Mouse (Mus musculus): ENCODE results near the gene Zfp366.
"Not testable (repeated sequence)": the region's sequence is repeated elsewhere in the genome, so short reads cannot be mapped to it uniquely, and the experiment has no call there.

Gene Zfp366

DNA sequence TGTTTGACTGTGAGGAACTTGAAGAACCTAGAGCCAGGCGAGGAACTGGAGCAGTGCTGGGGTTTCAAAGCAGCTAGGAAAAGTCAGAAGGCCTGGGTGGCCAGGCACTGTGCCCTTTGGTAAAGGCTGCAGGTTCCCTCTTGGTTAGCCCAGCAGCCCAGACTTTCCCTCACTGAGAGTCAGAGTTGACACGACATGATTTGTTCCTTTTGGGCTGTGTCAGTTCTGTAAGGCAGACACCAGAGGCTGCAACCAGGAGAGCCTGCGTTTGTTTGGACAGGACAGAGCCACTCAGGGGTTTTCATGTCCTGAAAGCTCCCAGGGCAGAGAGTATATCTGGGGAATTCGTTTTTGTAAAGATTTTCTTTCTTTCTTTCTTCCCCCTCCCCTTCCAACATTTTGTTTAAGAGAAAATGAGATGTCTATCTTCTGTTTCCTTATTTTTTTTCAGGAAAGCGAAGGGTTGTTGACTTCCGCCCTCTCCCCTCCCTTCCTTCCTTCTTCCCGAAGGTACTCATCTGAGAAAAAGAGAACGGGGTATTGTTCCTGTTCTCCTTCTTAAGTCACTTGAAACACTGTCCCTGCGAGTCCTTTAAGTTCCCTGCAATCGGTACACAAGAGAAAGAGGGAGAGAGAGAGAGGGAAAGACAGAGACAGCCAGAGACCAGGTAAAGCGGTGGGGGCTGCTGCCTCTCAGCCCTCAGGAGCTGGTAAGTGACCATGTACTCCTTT lies at the start of gene Zfp366:
Gene Zfp366, plus strand, starts transcription at position 669 of the 732 bp plus-strand sequence.
- ATAC-seq (ENCODE audit: low TSS enrichment) = no peak

DNA sequence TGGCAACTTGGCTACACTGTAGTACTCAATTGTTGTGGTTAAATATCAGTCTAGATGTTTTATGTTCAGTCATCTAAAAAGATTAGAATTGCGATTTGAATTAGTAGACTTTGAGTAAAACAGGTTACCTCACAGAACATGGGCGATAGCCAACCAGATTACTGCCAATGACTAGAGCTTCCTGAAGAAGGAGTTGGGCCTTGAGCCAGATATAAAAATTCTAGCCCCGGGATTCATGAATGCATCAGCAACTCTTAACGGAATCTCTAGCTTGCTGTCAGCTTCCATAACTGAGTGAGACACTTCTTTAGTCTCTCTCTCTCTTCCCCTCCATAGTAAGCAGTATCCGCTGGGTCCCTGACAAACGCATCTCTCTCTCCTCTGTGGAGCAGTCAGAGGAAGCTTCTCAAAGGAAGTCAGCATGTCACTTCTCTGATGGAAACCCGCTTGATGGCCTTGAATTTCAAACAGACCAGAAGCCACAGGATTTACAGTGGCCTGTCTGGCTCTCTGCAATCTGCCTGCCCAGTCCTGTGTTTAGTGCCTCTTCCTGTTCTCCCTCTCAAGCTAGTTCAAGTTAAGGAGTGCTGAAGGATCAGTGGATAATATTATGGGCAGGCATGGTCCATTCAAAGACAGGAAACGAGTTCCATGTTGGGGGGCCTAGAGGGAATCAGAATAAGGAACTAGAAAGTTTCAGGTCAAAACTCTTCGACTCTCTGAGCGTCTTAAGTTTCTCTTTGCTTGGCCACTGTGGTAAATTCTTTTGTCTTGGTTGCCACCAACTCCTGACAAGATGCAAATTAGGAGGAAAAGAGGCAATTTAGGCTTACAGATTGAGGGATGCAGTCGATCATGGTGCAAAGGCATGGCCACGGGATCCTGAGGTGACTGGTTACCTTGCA lies 46.0 kb upstream of the Zfp366 start:
- peak; percentile 38; the same call in 1 of the 2 replicates for ATAC-seq (ENCODE audit: low TSS enrichment)

DNA sequence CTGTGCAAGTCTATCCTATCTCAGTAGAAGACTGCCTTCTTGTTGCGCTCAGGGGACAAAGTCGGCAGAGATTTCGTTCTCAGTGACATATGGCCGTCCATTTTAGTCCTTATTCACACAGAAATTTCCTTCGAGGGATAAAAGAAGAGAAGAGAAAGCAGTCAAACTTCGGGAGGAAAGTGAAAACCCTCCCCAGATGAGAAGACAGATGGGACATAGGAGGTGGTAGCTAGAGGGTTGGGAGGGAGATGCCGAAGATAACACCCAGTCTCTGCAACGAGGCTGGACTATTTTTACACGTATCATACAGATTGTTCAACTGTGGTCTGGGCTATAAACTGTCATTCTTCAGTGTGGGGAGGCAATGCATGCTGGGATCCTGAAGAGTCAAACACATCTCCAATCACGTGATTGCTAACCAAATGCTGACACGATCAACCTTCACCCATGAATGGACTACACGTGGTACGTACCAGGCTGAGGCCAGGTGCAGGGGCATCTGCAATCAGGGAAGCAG lies 38.2 kb upstream of the Zfp366 start:
- peak; percentile 75 for ATAC-seq (ENCODE audit: low TSS enrichment)

DNA sequence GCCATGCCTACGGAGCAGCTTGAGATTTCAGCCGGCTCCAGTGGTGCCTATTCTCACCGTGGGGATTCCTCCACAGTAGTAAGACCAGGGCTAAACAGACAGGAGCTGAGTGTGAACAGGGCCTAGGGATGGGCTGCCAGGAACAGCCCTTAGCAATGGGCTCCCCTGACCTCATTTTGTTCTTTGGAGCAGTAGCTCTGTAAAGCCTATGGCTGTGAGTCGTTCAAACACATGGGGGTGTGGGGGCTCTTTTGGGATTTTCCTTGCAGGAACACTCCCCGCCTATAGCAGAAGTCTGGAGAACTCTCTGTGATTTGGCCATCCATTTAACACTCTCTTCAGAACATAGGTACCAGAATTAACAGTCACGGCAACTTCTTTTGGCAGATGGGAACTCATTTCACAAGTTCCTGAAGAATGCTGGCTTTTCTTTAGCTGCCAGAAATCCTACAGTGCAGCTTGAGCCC lies 36.9 kb upstream of the Zfp366 start:
- peak; percentile 56 for ATAC-seq (ENCODE audit: low TSS enrichment)

DNA sequence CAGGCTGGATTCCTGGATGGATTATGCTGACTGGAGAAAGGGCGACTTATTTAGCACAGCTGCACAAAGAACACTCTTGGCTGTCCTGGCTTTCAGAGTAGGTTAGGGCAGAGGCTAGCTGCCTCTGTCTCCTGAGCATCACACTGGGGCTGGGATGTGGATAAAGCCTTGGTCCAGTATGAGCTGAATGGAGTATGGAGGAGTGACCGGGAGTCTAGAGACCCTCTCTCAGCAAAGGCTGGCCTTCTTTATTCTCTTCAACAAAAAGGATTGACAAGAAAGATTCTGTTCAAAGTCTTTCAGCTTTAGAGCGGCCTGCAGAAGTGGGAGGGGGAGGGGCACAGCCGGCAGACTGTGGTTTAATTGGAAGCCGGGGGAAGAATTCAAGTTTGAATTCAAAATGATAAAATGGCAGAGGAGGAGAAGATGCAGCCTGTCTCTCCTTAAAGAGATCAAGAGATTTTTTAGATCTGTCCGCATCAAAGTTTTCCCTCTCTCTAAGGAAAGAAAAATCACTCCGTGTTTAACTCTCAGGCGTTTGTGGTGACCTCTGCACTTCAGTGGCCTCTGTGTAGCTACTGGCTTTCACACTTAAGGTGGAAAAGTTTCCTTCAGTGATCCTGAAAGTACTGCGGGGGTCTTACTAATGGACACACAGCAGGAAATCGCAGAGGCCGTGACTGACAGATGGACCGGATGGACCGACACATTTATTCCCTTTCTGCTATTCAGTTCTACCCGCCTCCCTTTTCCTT lies 34.9 kb upstream of the Zfp366 start:
- no peak for ATAC-seq (ENCODE audit: low TSS enrichment)

DNA sequence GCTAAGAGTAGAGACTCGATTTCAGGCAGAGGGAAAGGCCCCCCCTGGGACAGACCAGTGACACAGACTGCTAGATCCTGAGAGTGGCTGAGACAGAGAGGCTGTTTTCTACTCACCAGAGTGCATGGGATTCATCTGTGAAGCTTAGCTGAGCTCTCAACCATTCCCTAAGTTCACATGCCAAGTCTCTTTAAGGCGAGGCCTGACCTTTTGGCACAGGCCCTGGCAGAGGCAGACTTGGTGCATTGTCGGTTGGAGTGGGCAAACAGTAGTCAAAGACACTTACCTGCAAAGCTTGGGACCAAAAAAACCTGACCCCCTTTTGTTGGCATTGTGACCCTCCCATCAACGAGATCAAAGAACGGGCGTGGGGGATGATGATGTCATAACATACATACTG lies 34.0 kb upstream of the Zfp366 start:
- ATAC-seq (ENCODE audit: low TSS enrichment) = no peak

DNA sequence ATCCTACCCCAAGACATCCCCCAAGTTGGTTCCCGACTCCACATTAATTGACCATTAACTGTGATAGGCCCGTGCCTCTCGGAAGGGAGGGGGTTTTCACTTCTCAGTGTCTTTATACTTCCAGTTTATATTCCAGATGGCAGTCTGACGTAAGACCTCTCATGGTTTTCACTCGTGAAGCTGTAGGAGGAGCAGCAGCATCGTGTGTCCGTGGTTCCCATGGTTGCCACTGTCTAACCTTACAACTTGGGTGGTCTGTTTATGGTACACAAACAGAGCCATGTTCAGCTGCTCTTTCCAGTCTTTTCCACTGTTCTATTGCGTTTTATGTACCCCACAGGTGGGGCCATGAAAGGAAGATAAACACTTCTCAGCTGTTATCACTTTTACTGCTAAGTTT lies 33.5 kb upstream of the Zfp366 start:
- no peak for ATAC-seq (ENCODE audit: low TSS enrichment)

DNA sequence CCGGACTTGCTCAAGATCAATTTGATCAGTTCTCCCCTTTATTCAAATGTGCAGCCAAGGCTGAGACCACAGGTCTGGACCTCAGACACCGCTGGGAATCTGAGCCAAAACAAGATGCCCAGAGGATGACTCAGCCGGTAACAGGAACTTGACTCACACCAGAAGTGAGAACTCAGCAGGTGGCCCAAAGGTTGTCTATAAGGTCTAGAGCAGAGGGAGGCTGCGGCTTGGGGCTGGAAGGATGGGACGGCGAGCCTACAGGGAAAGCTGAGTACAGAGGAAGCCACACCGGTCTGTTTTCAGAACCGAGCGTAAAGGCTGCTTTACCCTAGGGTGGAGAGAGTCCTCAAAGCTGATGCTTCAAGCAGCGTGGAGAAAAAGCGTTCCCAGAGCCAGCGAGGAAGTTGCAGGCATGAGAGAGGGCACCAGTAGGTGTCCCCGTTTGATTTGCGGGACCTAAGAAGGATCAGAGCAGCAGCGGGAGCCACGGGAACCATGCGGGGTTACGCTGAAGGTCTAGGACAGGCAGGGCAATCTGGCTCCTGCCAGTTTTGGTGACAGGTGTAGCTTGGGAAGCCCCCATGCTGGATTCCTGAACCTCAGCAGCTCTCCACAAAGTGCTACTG lies 32.2 kb upstream of the Zfp366 start:
- ATAC-seq (ENCODE audit: low TSS enrichment) = 0 out of 2 replicates have a peak, but pooled peaks have one; percentile 10

DNA sequence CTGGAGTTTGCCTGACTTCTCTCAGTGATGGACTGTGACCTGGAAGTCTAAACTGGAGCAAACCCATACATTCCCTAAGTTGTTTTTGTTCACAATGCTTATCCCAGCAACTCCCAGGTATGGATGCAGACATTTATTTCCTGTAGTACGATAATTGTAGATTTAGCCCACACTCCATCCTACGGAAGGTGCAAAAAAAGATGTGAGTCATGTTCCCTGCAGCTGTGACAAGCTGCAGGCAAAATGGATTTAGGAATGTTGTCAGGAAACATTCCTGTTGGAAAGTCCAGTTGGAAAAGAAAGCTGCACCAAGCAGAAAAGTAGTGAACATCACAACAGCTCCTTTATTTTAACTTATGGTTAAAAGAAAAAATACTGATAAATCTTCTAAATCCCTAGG lies 26.9 kb upstream of the Zfp366 start:
- peak; percentile 92 for ATAC-seq (ENCODE audit: low TSS enrichment)

DNA sequence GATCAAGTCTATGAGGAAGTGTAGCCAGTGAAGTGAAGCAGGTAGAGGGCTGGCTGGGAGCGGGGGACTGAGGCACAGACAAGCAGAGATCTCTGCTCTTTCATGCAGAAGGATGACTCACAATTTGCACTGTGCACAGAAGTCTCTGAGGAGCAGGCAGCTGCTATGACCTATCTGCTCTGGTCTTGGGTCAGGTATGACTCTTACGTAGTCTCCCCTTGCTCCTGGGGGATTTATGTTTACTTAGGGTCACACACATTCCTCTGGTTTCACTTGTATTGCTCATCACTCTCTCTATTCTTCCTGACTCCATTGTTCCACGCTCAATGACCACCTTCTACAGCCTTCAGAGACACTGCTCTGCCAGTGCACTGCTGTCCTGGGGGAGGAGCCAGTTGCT lies 25.9 kb upstream of the Zfp366 start:
- no peak for ATAC-seq (ENCODE audit: low TSS enrichment)

DNA sequence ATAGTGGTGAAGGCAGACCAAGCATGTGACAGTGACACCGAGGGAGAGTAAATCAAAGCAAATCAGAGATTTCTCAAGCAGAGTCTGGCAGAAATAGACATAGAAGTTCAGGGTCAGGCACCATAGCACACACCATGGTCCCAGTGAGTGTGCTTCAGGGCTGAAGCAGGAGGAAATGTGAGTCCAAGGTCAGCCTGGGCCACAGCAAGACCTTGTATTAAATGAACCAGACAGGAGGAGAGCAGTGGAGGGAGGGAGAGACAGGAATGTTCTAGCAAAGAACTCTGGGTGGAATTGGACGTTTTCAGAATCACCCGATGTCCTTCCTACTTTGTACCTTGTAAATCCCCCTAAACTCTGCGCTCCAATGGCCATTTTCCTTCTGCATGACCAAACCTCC lies 21.6 kb upstream of the Zfp366 start:
- ATAC-seq (ENCODE audit: low TSS enrichment) = no peak

DNA sequence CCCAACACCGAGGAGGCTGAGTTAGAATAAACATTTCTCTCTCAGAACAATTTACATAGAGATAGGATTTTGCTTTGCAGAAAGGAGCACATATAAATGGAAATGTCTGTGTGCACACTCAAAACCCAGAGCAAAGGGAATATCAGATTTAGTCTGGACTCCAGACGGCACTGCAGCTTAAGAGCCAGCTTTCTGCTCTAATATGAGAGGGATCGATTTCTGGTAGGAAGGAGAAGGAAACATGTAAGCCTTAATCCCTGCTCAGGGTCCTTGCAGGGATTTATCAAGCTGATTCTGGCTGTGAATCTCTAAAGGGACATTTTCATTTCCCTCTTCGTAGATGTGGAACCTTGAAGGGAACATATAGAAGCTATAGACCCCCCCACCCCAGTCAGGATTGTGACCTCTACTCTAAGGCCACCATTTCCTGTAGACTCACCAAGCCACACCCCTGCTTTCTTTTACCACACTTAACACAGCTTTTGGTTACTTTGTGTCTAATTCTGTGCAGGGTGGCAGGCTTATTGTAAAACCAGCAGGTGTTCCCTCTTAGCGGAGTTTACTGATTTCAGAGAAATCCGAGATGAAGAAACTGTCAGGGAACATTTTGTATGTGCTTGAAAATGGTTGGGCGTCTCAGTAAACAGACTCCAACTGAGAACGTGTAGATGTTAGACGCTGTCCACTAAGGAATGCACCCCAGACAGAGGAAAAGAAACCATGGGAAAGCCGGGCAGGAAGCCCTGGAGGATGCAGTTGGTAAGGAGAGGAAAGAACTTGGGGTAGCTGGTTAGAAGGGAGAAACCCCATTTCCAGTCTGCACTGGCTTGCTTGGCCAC lies 20.9 kb upstream of the Zfp366 start:
- ATAC-seq (ENCODE audit: low TSS enrichment) = peak; percentile 27; the same call in 1 of the 2 replicates

DNA sequence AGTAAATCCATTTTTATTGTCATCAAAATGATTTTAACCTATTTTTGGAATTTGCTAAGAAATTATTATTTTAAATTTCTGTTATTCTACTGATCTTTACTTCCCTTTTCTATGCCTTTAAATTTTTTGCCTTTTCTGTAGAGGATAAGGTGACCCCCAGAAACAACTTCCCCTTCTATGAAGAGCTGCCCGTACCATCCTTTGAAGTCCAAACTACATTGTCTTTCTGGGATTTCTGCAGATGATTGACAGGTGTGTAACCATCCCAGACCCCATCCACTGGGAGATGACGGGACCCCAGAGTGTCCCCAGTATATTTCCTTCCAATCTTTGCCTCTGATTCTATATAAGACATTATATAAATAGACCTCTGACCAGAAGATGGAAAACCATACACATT lies 20.3 kb upstream of the Zfp366 start:
- ATAC-seq (ENCODE audit: low TSS enrichment) = no peak

DNA sequence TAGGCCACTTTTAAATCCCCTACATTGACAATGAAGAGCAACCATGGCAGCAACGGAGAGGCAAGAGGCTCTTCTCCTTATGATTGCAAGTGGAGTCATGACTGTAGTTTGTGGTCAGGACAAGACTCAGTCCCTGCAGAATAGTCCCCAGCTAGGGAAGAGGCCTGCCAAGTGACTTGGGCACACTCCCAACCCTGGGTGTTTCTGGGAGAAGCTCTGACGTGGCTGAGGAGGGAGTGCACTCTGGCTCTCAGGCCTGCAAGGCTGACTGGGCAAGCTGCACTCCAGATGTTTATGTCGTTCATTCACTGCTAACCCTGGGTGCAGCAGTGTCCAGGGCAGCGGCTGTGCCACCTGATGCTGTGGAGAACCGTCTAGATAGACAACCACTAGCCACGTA lies 15.2 kb upstream of the Zfp366 start:
- ATAC-seq (ENCODE audit: low TSS enrichment) = no peak

DNA sequence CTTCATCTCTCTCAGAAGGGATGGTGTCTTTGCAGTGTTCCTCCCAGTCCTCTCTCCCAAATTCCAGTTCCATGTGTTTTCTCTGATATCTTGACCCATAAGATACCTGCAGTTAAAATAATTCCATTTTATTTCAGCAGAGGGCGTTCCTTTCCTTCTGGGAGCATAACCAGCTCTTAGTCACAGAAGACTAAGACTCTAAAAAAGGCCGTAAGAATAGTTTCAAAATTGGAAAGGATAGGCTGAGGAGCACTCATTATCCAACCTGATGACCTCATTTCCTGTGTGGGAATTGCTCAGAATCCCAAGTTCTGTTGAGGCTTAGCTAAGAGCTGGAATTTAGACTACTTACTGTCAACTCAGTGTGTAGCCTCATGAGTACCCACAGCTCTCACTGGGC lies 14.3 kb upstream of the Zfp366 start:
- ATAC-seq (ENCODE audit: low TSS enrichment) = peak; percentile 92

DNA sequence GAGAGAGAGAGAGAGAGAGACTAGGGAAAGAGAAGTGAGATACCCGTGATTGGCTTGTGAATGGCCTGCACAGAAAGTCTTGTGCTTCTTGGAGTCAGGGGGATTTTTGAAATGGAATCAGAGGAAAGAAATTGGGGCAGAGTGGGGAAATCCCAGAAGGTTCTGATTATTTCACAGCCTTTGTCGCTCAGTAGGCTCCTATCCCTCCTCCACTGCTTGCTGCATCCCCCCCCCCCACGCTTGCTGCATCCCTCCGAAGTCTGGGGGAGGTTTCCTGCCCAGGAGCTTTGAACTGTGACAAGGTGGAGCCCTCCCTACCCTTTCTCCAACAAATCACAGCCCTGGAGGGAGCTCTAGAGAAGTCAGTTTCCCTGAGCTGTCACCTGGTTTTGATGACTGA lies 10.8 kb upstream of the Zfp366 start:
- ATAC-seq (ENCODE audit: low TSS enrichment) = no peak

DNA sequence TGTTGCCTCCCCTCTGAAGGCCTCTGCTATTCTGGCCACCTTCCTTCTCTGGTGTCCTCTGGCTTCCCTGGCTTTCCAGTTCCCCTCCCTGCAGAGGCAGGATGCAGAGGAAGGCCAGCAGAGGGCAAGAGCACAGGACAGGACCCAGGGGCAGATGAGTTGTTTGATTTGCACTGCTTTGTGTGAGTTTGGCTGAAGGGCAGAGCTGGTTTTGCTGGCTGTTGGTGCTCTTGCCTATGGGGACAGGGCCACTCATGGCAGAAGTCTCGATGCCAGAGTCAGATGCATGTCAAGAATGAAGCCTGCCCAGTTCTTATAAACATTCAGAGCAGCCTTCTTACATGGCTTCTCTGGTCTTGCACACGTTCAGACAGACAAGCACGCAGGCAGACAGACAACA lies 1.8 kb upstream of the Zfp366 start:
- ATAC-seq (ENCODE audit: low TSS enrichment) = not testable (repeated sequence)

DNA sequence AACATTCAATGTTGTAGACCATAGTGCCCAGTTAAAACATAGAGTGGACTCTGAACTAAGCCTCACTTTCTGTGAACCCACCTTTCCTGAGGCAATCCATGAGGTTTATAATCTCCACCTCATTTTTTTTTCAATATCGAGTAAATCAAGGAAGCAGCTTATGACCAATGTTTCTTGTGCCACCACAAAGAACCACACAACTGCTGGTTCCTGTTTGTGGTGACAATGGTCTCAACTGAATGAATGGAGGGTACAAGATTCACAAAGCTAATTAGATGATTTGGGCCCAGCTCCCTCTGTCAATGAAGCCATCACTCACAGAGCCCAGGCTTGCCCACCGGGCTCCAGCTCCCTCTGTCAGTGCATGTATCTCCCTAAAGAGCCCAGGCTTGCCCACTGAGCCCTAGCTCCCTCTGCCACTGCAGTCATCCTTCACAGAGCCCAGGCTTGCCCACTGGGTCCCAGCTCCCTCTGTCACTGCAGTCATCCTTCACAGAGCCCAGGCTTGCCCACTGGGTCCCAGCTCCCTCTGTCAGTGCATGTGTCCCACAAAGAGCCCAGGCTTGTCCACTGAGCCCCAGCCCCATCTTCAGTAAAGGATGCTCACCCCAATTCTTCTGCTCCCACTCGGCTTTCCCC lies 1.2 kb upstream of the Zfp366 start:
- no peak for ATAC-seq (ENCODE audit: low TSS enrichment)

DNA sequence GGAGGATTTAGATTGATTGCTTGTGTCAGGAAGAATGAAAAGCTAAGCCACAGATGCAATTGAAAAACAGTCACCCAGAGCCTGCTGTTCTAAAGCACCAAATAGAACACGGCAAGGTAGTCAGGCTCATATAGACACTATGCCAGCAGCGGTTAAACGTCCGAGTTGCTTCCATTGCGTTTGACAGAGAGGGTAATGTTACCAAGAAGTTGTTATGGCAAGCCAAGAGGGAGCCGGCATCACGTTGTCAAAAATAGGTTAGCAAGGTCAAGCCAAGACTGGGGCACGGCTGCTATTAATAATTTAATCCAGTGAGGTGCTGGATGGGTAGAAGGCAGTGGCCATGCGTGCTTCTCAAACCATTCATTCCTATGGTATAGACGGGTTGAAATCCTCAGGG lies 950 bp downstream of the Zfp366 start:
- ATAC-seq (ENCODE audit: low TSS enrichment) = no peak
